Mouse (Mus musculus) cerebellum, adult 9-11 months (tissue): ENCODE data around the gene Olfr63.
"Not testable (repeated sequence)": the region's sequence is repeated elsewhere in the genome, so short reads cannot be mapped to it uniquely, and the experiment has no call there.

Experiments
- DNase-seq: peaks from one replicate; pipeline ENCODE4 v3.0.0; 2022

The Olfr63 gene

GRCm38 (mm10) chr17:33264376-33264775 is at the start of gene Olfr63:
Gene Olfr63, plus strand, starts transcription at chr17:33264676.
- no peak for DNase-seq

DNA sequence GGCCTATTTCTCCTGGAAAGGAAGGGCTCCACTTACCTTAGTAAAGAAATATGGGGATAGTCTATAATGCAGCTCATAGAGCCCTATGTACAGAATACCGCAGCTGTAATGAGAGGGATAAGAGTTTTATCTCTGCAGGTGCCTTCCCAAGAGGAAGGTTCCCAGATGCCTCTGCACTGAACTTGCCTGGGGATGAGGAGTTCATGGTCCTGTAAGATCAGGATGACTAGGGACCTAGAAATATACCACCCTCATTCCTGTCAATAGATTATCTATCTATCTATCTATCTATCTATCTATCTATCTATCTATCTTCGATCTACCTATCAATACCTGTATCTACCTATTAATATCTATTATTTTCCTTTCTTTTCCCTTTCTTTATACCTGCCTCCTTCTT is 42.9 kb upstream of the Olfr63 start, which contains the start of gene Olfr1564:
Olfr1564 (minus strand) TSS at position 101 of the 400 bp plus-strand sequence.
- DNase-seq: no peak

GRCm38 (mm10) chr17:33236646-33237045 is 27.8 kb upstream of the Olfr63 start:
- not testable (repeated sequence) for DNase-seq

DNA sequence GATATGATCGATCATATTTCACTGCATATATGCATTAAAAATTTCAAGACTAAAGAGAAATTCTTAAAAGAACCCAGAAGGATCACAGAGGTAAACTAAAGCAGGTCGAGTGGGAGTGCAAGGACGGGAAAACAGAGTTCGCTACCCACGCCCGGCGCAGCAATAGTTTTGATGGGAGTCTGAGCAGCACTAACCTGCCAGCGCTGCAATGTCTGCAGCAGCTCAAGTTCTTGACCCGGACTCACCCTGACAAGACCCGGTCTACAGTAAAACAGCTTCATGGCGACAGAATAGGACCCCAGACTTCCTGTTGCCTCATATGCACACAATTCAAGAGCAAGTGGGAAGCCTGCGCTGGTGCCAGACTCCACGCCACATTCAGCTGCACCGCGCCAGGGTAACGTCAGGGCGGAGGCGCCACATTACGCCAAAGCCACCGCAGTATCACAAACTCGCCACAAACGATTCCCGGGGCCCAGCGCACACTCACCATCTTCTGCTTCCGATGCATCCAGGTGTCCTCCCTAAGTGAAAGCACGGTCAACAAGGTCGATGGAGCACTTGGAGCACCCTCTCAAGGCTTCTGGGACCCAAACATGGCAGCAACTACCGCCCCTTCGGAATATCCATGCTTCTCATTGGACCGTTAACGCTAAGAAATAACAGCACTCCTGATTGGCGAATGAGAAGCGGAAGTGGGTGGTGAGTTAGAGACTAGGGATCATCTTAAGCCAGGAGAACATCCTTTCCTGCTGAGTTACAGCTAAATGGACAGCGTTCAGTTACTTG is 9.8 kb upstream of the Olfr63 start, which contains the start of gene Zfp955a:
Zfp955a (minus strand) TSS at position 616 of the 789 bp plus-strand sequence.
- not testable (repeated sequence) for DNase-seq

DNA sequence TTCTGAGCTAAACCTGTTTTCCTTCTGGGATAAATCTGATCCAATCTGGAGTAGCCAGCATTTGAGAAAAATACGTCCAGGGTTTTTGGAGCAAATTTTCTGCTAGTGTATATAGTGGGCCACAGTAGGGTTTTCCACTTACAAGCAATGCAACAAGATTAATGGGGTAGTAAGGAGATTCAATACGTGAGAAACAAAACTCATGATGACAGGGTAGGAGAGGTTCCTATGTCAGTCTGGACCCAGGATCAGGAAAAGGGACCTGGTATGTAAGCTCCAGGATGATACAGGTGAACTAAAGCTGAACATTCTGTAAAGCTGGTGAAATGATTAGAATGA is 9.2 kb upstream of the Olfr63 start:
- not testable (repeated sequence) for DNase-seq

GRCm38 (mm10) chr17:33268907-33269306 is 4.4 kb downstream of the Olfr63 start:
- DNase-seq: no peak

DNA sequence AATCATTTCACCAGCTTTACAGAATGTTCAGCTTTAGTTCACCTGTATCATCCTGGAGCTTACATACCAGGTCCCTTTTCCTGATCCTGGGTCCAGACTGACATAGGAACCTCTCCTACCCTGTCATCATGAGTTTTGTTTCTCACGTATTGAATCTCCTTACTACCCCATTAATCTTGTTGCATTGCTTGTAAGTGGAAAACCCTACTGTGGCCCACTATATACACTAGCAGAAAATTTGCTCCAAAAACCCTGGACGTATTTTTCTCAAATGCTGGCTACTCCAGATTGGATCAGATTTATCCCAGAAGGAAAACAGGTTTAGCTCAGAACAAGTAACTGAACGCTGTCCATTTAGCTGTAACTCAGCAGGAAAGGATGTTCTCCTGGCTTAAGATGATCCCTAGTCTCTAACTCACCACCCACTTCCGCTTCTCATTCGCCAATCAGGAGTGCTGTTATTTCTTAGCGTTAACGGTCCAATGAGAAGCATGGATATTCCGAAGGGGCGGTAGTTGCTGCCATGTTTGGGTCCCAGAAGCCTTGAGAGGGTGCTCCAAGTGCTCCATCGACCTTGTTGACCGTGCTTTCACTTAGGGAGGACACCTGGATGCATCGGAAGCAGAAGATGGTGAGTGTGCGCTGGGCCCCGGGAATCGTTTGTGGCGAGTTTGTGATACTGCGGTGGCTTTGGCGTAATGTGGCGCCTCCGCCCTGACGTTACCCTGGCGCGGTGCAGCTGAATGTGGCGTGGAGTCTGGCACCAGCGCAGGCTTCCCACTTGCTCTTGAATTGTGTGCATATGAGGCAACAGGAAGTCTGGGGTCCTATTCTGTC is 24.8 kb downstream of the Olfr63 start, which contains the start of gene Zfp955b:
Zfp955b (plus strand) TSS at position 506 of the 837 bp plus-strand sequence.
- DNase-seq: not testable (repeated sequence)

- not testable (repeated sequence) for DNase-seq
Measured at GRCm38 (mm10) chr17:33289876-33290149, 25.3 kb downstream of the Olfr63 start.
